Mouse (Mus musculus): Measurements from ENCODE around the gene Npepps. TPM values are rescaled to one million over a fixed set of nuclear protein-coding genes. Genes with fewer than 3 reads are reported as not detected.
"Not testable (repeated sequence)": the region's sequence is repeated elsewhere in the genome, so short reads cannot be mapped to it uniquely, and the experiment has no call there.

The Npepps gene
- total RNA-seq (2014; rRNA removed) (52.5 and 81.0 TPM in 2 replicates), polyA plus RNA-seq (2015; fragmentation: Nextera tagmentation; extraction: Ambion mirVana) (97.8 and 109 TPM in 2 replicates)

DNA sequence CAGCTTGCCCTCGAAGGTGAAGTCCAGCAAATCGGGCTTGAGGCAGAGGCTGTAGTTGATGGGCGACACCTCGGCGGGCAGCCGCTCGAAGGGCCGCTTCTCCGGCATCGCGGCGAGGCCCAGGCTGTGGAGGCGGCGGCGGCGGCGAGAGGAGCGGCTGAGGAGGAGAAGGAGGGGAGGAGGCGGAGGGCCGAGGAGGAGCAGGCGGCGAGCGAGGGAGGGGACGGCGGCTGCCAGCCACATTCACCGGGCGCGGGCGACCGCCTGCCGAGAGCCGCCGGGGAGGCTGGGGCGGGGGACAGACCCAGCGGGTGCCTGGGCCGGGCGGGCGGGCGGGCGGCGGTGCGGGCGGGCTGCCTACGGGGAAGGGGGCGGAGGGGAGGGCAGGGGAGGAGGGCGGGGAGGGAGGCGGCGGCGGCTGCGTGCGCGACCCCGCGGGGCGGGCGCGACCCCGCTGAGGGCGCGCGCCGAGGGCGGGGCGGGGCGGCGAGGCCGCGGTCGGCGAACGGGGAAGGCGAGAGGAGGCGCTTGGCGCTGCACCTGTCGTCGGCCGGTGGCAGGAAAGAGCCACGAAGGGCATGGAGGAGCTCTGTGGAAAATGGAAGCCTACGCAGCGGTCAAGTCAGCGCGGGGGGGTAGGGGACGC lies at the start of gene Npepps:
Gene Npepps (minus strand): TSS at position 423 of the 646 bp plus-strand sequence.
- peak within 1 kb of the TSS; percentile 100 for H3K9ac ChIP-seq (replicated peaks; ENCODE audit: low read length, poor library complexity, severe bottlenecking)
- peak within 1 kb of the TSS; percentile 100 for H3K27ac ChIP-seq (ENCODE audit: low read depth, low read length)
- peak within 1 kb of the TSS; percentile 52 for H3K4me2 ChIP-seq (ENCODE audit: low read depth, low read length, poor library complexity, severe bottlenecking)
- no peaks in the 10 kb centered on the region for H3K27me3 ChIP-seq (ENCODE audit: insufficient read depth, low read length)
- H3K36me3 ChIP-seq (ENCODE audit: insufficient read depth, low read length), result no peaks in the 10 kb centered on the region
- H3K9me3 ChIP-seq (ENCODE audit: low read length), result no peaks in the 10 kb centered on the region
- 0% methylated on average over 27 of the region's 83 CpGs for WGBS
- peak; percentile 79 for ATAC-seq (ENCODE audit: low FRiP score)
- peak; percentile 78 for DNase-seq (ENCODE audit: low spot score)
- H3K4me3 ChIP-seq (ENCODE audit: low read depth, low read length), result peak within 1 kb of the TSS; percentile 100
- peak; percentile 7; the same call in 1 of the 2 replicates for TF ChIP-seq CTCF (IDR thresholded peaks at IDR 0.05)
- peaks cover 9% of the 10 kb centered on the region for H3K4me1 ChIP-seq (ENCODE audit: insufficient read depth, low read length)

DNA sequence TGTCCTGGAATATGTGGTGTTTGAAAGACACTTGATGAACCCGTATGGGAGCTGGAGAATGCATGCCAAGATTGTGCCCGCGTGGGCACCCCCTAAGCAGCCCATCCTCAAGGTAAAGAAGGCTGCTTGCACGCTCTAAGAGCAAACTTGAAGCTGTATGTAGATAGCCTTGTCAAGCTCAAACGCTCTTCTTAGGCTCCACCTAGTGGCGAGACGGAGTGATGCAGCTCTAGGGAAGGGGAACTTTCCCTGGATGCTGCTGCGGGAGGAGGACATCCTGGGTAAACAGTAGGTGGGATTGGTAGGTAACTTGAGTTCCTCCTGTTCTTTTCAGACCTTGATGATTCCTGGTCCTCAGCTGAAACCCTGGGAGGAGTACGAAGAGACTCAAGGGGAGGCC lies 47.7 kb upstream of the Npepps start:
- Histone ChIP-seq H3K4me1 (ENCODE audit: insufficient read depth, low read length) (no peaks in the 10 kb centered on the region), H3K9me3 (ENCODE audit: low read length) (no peaks in the 10 kb centered on the region), H3K9ac (replicated peaks; ENCODE audit: low read length, poor library complexity, severe bottlenecking) (no peak overlapping the region), H3K4me2 (ENCODE audit: low read depth, low read length, poor library complexity, severe bottlenecking) (no peak overlapping the region), H3K4me3 (ENCODE audit: low read depth, low read length) (no peak overlapping the region), H3K27ac (ENCODE audit: low read depth, low read length) (no peak overlapping the region), H3K27me3 (ENCODE audit: insufficient read depth, low read length) (no peaks in the 10 kb centered on the region), H3K36me3 (ENCODE audit: insufficient read depth, low read length) (peaks cover 25% of the 10 kb centered on the region)
- peak; percentile 95 for TF ChIP-seq CTCF (IDR thresholded peaks at IDR 0.05)
- DNase-seq (ENCODE audit: low spot score), result peak; percentile 71
- WGBS, result 23% methylated on average over 9 of the region's 9 CpGs
- ATAC-seq (ENCODE audit: low FRiP score), result no peak

GRCm38 (mm10) chr11:97325224-97325623 lies 44.8 kb upstream of the Npepps start:
- Histone ChIP-seq H3K36me3 (ENCODE audit: insufficient read depth, low read length) (peaks cover 25% of the 10 kb centered on the region), H3K4me2 (ENCODE audit: low read depth, low read length, poor library complexity, severe bottlenecking) (no peak overlapping the region), H3K27ac (ENCODE audit: low read depth, low read length) (no peak overlapping the region), H3K4me3 (ENCODE audit: low read depth, low read length) (no peak overlapping the region), H3K27me3 (ENCODE audit: insufficient read depth, low read length) (no peaks in the 10 kb centered on the region), H3K4me1 (ENCODE audit: insufficient read depth, low read length) (no peaks in the 10 kb centered on the region), H3K9me3 (ENCODE audit: low read length) (no peaks in the 10 kb centered on the region), H3K9ac (replicated peaks; ENCODE audit: low read length, poor library complexity, severe bottlenecking) (no peak overlapping the region)
- WGBS, result 72% methylated on average over 1 of the region's 1 CpGs
- DNase-seq (ENCODE audit: low spot score) (no peak), ATAC-seq (ENCODE audit: low FRiP score) (no peak)
- peak; percentile 47 for TF ChIP-seq CTCF (IDR thresholded peaks at IDR 0.05)

GRCm38 (mm10) chr11:97321894-97322600 lies 41.6 kb upstream of the Npepps start:
- not testable (repeated sequence) for ATAC-seq (ENCODE audit: low FRiP score); H3K9me3 ChIP-seq (ENCODE audit: low read length); H3K27ac ChIP-seq (ENCODE audit: low read depth, low read length); H3K27me3 ChIP-seq (ENCODE audit: insufficient read depth, low read length); DNase-seq (ENCODE audit: low spot score); H3K4me3 ChIP-seq (ENCODE audit: low read depth, low read length); H3K4me1 ChIP-seq (ENCODE audit: insufficient read depth, low read length); H3K4me2 ChIP-seq (ENCODE audit: low read depth, low read length, poor library complexity, severe bottlenecking); H3K9ac ChIP-seq (replicated peaks; ENCODE audit: low read length, poor library complexity, severe bottlenecking)
- 83% methylated on average over 8 of the region's 8 CpGs for WGBS
- H3K36me3 ChIP-seq (ENCODE audit: insufficient read depth, low read length), result peaks cover 15% of the 10 kb centered on the region

- Histone ChIP-seq H3K9ac (replicated peaks; ENCODE audit: low read length, poor library complexity, severe bottlenecking) (no peak overlapping the region), H3K4me1 (ENCODE audit: insufficient read depth, low read length) (0 out of 2 replicates have a peak, but pooled peaks cover 5% of the 10 kb centered on the region), H3K27ac (ENCODE audit: low read depth, low read length) (no peak overlapping the region), H3K4me2 (ENCODE audit: low read depth, low read length, poor library complexity, severe bottlenecking) (no peak overlapping the region), H3K9me3 (ENCODE audit: low read length) (no peaks in the 10 kb centered on the region), H3K27me3 (ENCODE audit: insufficient read depth, low read length) (no peaks in the 10 kb centered on the region), H3K4me3 (ENCODE audit: low read depth, low read length) (no peak overlapping the region), H3K36me3 (ENCODE audit: insufficient read depth, low read length) (peaks cover 7% of the 10 kb centered on the region)
- ATAC-seq (ENCODE audit: low FRiP score) (no peak), DNase-seq (ENCODE audit: low spot score) (no peak)
- WGBS, result 91% methylated on average over 8 of the region's 8 CpGs
- no peak for TF ChIP-seq CTCF (IDR thresholded peaks at IDR 0.05)
These were observed 40.8 kb upstream of the Npepps start for GRCm38 (mm10) chr11:97321197-97321596.

Measured in midbrain, postnatal 0 days (tissue).